Mouse (Mus musculus) mesoderm, embryonic 11.5 days (tissue): Measurements from ENCODE around the gene Gpa33.

Source experiments
- DNase-seq: peaks from one replicate; pipeline ENCODE4 v3.0.0-alpha.2; 2012; ENCODE audit warnings: low read depth, low spot score

The Gpa33 gene

GRCm38 (mm10) chr1:166164580-166164979 is 34.5 kb downstream of the Gpa33 start:
- no peak for DNase-seq

GRCm38 (mm10) chr1:166165159-166165558 is 35.1 kb downstream of the Gpa33 start:
- no peak for DNase-seq

- no peak for DNase-seq
Measured at GRCm38 (mm10) chr1:166167405-166167804, 37.4 kb downstream of the Gpa33 start.

GRCm38 (mm10) chr1:166168017-166168416 is 38.0 kb downstream of the Gpa33 start:
- no peak for DNase-seq

- no peak for DNase-seq
Measured at GRCm38 (mm10) chr1:166169713-166170112, 39.7 kb downstream of the Gpa33 start.

- no peak for DNase-seq
Measured at GRCm38 (mm10) chr1:166170852-166171251, 40.8 kb downstream of the Gpa33 start.

GRCm38 (mm10) chr1:166172992-166173391 is 43.0 kb downstream of the Gpa33 start:
- no peak for DNase-seq

GRCm38 (mm10) chr1:166173621-166174020 is 43.6 kb downstream of the Gpa33 start:
- no peak for DNase-seq

GRCm38 (mm10) chr1:166181510-166181909 is 51.5 kb downstream of the Gpa33 start:
- no peak for DNase-seq

- no peak for DNase-seq
Measured at GRCm38 (mm10) chr1:166182952-166183627, 53.1 kb downstream of the Gpa33 start.

GRCm38 (mm10) chr1:166184391-166185229 is 54.6 kb downstream of the Gpa33 start:
- DNase-seq = no peak

GRCm38 (mm10) chr1:166185357-166185756 is 55.3 kb downstream of the Gpa33 start:
- no peak for DNase-seq

GRCm38 (mm10) chr1:166189821-166190220 is 59.8 kb downstream of the Gpa33 start:
- DNase-seq = peak; percentile 23

- no peak for DNase-seq
Measured at GRCm38 (mm10) chr1:166204171-166204570, 74.1 kb downstream of the Gpa33 start.

- no peak for DNase-seq
Measured at GRCm38 (mm10) chr1:166205159-166205558, 75.1 kb downstream of the Gpa33 start.

GRCm38 (mm10) chr1:166209371-166209770 is 79.3 kb downstream of the Gpa33 start:
- no peak for DNase-seq

- no peak for DNase-seq
Measured at GRCm38 (mm10) chr1:166214181-166214580, 84.1 kb downstream of the Gpa33 start.
